Mouse (Mus musculus) spleen, adult 2 months (tissue): ENCODE data around the gene 6430628N08Rik. TPM values are rescaled to one million over a fixed set of nuclear protein-coding genes. Genes with fewer than 3 reads are reported as not detected.

Experiments
- DNase-seq, 2 experiments: peaks; one replicate each; pipeline versions ENCODE4 v3.0.0 to v3.0.0-alpha.2; 2012 to 2021; ENCODE audit warnings: low spot score in 2 of 2, low read depth in 1 of 2
- H3K27ac ChIP-seq: fragments of 200-500 bp; 2 replicates; pipeline ENCODE4 v1.5.1; 2012; ENCODE audit warnings: low read length, inconsistent platforms; ENCODE audit not compliant: insufficient read depth
- H3K27me3 ChIP-seq: fragments of 200-500 bp; 2 replicates; pipeline ENCODE4 v1.6.1; 2012; ENCODE audit warnings: mild to moderate bottlenecking, moderate library complexity, low read length, inconsistent platforms; ENCODE audit not compliant: control insufficient read depth, insufficient read depth
- H3K36me3 ChIP-seq: fragments of 200-500 bp; 2 replicates; pipeline ENCODE4 v1.6.1; 2012; ENCODE audit warnings: mild to moderate bottlenecking, low read length, inconsistent platforms; ENCODE audit not compliant: control insufficient read depth, insufficient read depth
- H3K4me1 ChIP-seq: fragments of 200-500 bp; 2 replicates; pipeline ENCODE4 v1.6.1; 2011; ENCODE audit warnings: inconsistent platforms; ENCODE audit not compliant: control insufficient read depth, insufficient read depth, insufficient read length
- H3K4me3 ChIP-seq: fragments of 200-500 bp; 2 replicates; pipeline ENCODE4 v1.5.1; 2011; ENCODE audit warnings: mild to moderate bottlenecking, inconsistent platforms; ENCODE audit not compliant: insufficient read depth, insufficient read length; ENCODE audit errors: extremely low read depth
- CTCF ChIP-seq: fragments of 200-500 bp; IDR thresholded peaks from 2 replicates; pipeline ENCODE4 v1.5.1; 2011; ENCODE audit warnings: mild to moderate bottlenecking, inconsistent platforms; ENCODE audit not compliant: insufficient read depth, insufficient read length, insufficient replicate concordance; ENCODE audit errors: extremely low read depth
- POLR2A ChIP-seq: fragments of 200-500 bp; IDR thresholded peaks from 2 replicates; pipeline ENCODE4 v1.6.1; 2011; ENCODE audit warnings: low read depth, low read length, inconsistent platforms
- WGBS: fragments of 180-500 bp; shearing (Covaris S2); methylation state at CpG from one replicate; pipeline ENCODE4 v1.1.7; 2018; 5-methylcytosine and 5-hydroxymethylcytosine counted together
- polyA plus RNA-seq: library from polyadenylated mRNA; depleted of rRNA; stranded (reverse); fragments of >200 nt; gene quantifications from 2 replicates; pipeline ENCODE4 v1.2.3, GENCODE M21; 2012

Gene 6430628N08Rik
- polyA plus RNA-seq, 1 experiment: not detected

GRCm38 (mm10) chr4:115850631-115851030, 39.8 kb upstream of the 6430628N08Rik start:
- H3K4me3 ChIP-seq: no peak overlapping the region
- 71% methylated on average over 2 of the region's 2 CpGs for WGBS
- no peak for DNase-seq
- H3K27me3 ChIP-seq: no peaks in the 10 kb centered on the region
- H3K4me1 ChIP-seq: peaks cover 11% of the 10 kb centered on the region; the same call in 1 of the 2 replicates
- no peak for TF ChIP-seq CTCF
- no peak overlapping the region for H3K27ac ChIP-seq
- peaks cover 25% of the 10 kb centered on the region for H3K36me3 ChIP-seq

GRCm38 (mm10) chr4:115851569-115851968, 38.9 kb upstream of the 6430628N08Rik start:
- H3K36me3 ChIP-seq: peaks cover 28% of the 10 kb centered on the region
- WGBS: 94% methylated on average over 6 of the region's 6 CpGs
- TF ChIP-seq POLR2A: no peak
- no peak for TF ChIP-seq CTCF
- no peak overlapping the region for H3K27ac ChIP-seq
- H3K27me3 ChIP-seq: no peaks in the 10 kb centered on the region
- DNase-seq: no peak
- peaks cover 11% of the 10 kb centered on the region; the same call in 1 of the 2 replicates for H3K4me1 ChIP-seq
- H3K4me3 ChIP-seq: no peak overlapping the region

GRCm38 (mm10) chr4:115855100-115855499, 35.4 kb upstream of the 6430628N08Rik start:
- WGBS: 80% methylated on average over 6 of the region's 6 CpGs
- H3K4me1 ChIP-seq: peaks cover 7% of the 10 kb centered on the region; the same call in 1 of the 2 replicates

GRCm38 (mm10) chr4:115855609-115856008, 34.9 kb upstream of the 6430628N08Rik start:
- Histone ChIP-seq H3K4me3 (no peak overlapping the region), H3K27me3 (no peaks in the 10 kb centered on the region), H3K4me1 (peaks cover 7% of the 10 kb centered on the region; the same call in 1 of the 2 replicates), H3K36me3 (peaks cover 24% of the 10 kb centered on the region), H3K27ac (no peak overlapping the region)
- no peak for DNase-seq
- no peak for TF ChIP-seq POLR2A
- no peak for TF ChIP-seq CTCF
- 90% methylated on average over 4 of the region's 4 CpGs for WGBS

More at GRCm38 (mm10) chr4:115855100-115855499, 35.4 kb upstream of the 6430628N08Rik start:
- H3K36me3 ChIP-seq: peaks cover 24% of the 10 kb centered on the region
- no peak overlapping the region for H3K27ac ChIP-seq
- no peaks in the 10 kb centered on the region for H3K27me3 ChIP-seq
- no peak for DNase-seq
- no peak overlapping the region for H3K4me3 ChIP-seq
- no peak for TF ChIP-seq CTCF
- TF ChIP-seq POLR2A: no peak

- 75% methylated on average over 4 of the region's 4 CpGs for WGBS
- no peak overlapping the region for H3K4me3 ChIP-seq
- no peak for TF ChIP-seq POLR2A
- no peak for TF ChIP-seq CTCF
- no peak overlapping the region for H3K27ac ChIP-seq
- H3K4me1 ChIP-seq: peaks cover 7% of the 10 kb centered on the region; the same call in 1 of the 2 replicates
- H3K36me3 ChIP-seq: peaks cover 26% of the 10 kb centered on the region
- no peaks in the 10 kb centered on the region for H3K27me3 ChIP-seq
- DNase-seq: no peak
These were observed 34.2 kb upstream of the 6430628N08Rik start for GRCm38 (mm10) chr4:115856282-115856681.

GRCm38 (mm10) chr4:115857293-115857883, 33.1 kb upstream of the 6430628N08Rik start:
- WGBS: 56% methylated on average over 9 of the region's 9 CpGs
- no peak overlapping the region for H3K27ac ChIP-seq
- peak in 1 of 2 experiments; percentile 13 for DNase-seq

GRCm38 (mm10) chr4:115863352-115863751, 27.1 kb upstream of the 6430628N08Rik start:
- 95% methylated on average over 7 of the region's 7 CpGs for whole genome bisulfite sequencing
- no peaks in the 10 kb centered on the region for H3K4me1 ChIP-seq

More at GRCm38 (mm10) chr4:115857293-115857883, 33.1 kb upstream of the 6430628N08Rik start:
- Histone ChIP-seq H3K4me1 (peaks cover 7% of the 10 kb centered on the region; the same call in 1 of the 2 replicates), H3K36me3 (peaks cover 28% of the 10 kb centered on the region), H3K27me3 (no peaks in the 10 kb centered on the region), H3K4me3 (no peak overlapping the region)
- no peak for TF ChIP-seq POLR2A
- TF ChIP-seq CTCF: no peak

More at GRCm38 (mm10) chr4:115863352-115863751, 27.1 kb upstream of the 6430628N08Rik start:
- Histone ChIP-seq H3K27ac (no peak overlapping the region), H3K27me3 (no peaks in the 10 kb centered on the region), H3K4me3 (no peak overlapping the region), H3K36me3 (peaks cover 35% of the 10 kb centered on the region)
- no peak for DNase-seq
- TF ChIP-seq CTCF: no peak
- no peak for TF ChIP-seq POLR2A
